Mouse (Mus musculus) lung, adult 2 months (tissue): ENCODE data around the gene Acsbg1.

Experiments used
- CTCF ChIP-seq: fragments of 200-500 bp; IDR thresholded peaks from 2 replicates; pipeline ENCODE4 v1.5.1; 2011; ENCODE audit warnings: mild to moderate bottlenecking, low read length, control low read depth; ENCODE audit not compliant: insufficient read depth
- POLR2A ChIP-seq: fragments of 200-500 bp; IDR thresholded peaks from 2 replicates; pipeline ENCODE4 v1.6.1; 2011; ENCODE audit warnings: low read depth, mild to moderate bottlenecking, control low read depth, low read length, borderline replicate concordance; ENCODE audit errors: extremely low read depth

- TF ChIP-seq POLR2A (no peak), CTCF (no peak)
Measured at GRCm38 (mm10) chr9:54655846-54656245, 5.8 kb downstream of the Acsbg1 start.
